Mouse (Mus musculus) olfactory bulb, adult 2 months (tissue): ENCODE measurements around the gene Sprr2f. TPM values are rescaled to one million over a fixed set of nuclear protein-coding genes. Genes with fewer than 3 reads are reported as not detected.

Experiments used
- H3K27ac ChIP-seq: fragments of 200-500 bp; 2 replicates; pipeline ENCODE4 v1.5.1; 2012; ENCODE audit warnings: low read depth, low read length; ENCODE audit not compliant: insufficient read depth
- H3K4me1 ChIP-seq: fragments of 200-500 bp; 2 replicates; pipeline ENCODE4 v1.6.1; 2012; ENCODE audit warnings: low read length; ENCODE audit not compliant: control insufficient read depth, insufficient read depth
- H3K4me3 ChIP-seq: fragments of 200-500 bp; 2 replicates; pipeline ENCODE4 v1.5.1; 2012; ENCODE audit warnings: mild to moderate bottlenecking, low read depth, low read length, moderate library complexity; ENCODE audit not compliant: insufficient read depth
- CTCF ChIP-seq: fragments of 200-500 bp; IDR thresholded peaks from 2 replicates; pipeline ENCODE4 v1.5.1; 2012; ENCODE audit warnings: low read depth, mild to moderate bottlenecking, low read length, moderate library complexity; ENCODE audit not compliant: insufficient read depth
- POLR2A ChIP-seq: fragments of 200-500 bp; IDR thresholded peaks from 2 replicates; pipeline ENCODE4 v1.6.1; 2012; ENCODE audit warnings: mild to moderate bottlenecking, low read depth, low read length, moderate library complexity; ENCODE audit not compliant: insufficient read depth
- WGBS: fragments of 180-500 bp; shearing (Covaris S2); methylation state at CpG from one replicate; pipeline ENCODE4 v1.1.7; 2018; 5-methylcytosine and 5-hydroxymethylcytosine counted together
- polyA plus RNA-seq: library from polyadenylated mRNA; stranded (reverse); fragments of >200 nt; gene quantifications from 2 replicates; pipeline ENCODE4 v1.2.4, GENCODE M21; 2012; ENCODE audit warnings: low replicate concordance; ENCODE audit not compliant: missing spikeins, insufficient read depth, insufficient read length

Sprr2f gene
- not detected in 2 replicates for polyA plus RNA-seq

GRCm38 (mm10) chr3:92364887-92365286 is at the start of gene Sprr2f:
Sprr2f (plus strand) TSS chr3:92365187.
- H3K4me1 ChIP-seq, result no peaks in the 10 kb centered on the region
- WGBS, result 63% methylated on average over 3 of the region's 3 CpGs
- no peak within 1 kb of the TSS for H3K27ac ChIP-seq
- H3K4me3 ChIP-seq, result no peak within 1 kb of the TSS
- TF ChIP-seq POLR2A (no peak), CTCF (no peak)

- Histone ChIP-seq H3K4me1 (no peaks in the 10 kb centered on the region), H3K27ac (no peak within 1 kb of the TSS), H3K4me3 (no peak within 1 kb of the TSS)
- TF ChIP-seq CTCF, result no peak
- TF ChIP-seq POLR2A, result no peak
- 47% methylated on average over 2 of the region's 2 CpGs for WGBS
Observed at GRCm38 (mm10) chr3:92316320-92316719, 48.7 kb upstream of the Sprr2f start, which contains the start of gene Sprr2b. Sprr2b (plus strand) TSS chr3:92316620.

GRCm38 (mm10) chr3:92317384-92317783 is 47.6 kb upstream of the Sprr2f start:
- TF ChIP-seq POLR2A (no peak), CTCF (no peak)
- WGBS, result 60% methylated on average over 2 of the region's 2 CpGs
- Histone ChIP-seq H3K27ac (no peak overlapping the region), H3K4me3 (no peak overlapping the region), H3K4me1 (no peaks in the 10 kb centered on the region)

GRCm38 (mm10) chr3:92336278-92336677 is 28.7 kb upstream of the Sprr2f start:
- 69% methylated on average over 1 of the region's 1 CpGs for WGBS
- TF ChIP-seq POLR2A, result no peak
- TF ChIP-seq CTCF, result no peak
- Histone ChIP-seq H3K4me1 (no peaks in the 10 kb centered on the region), H3K27ac (no peak overlapping the region), H3K4me3 (no peak overlapping the region)

GRCm38 (mm10) chr3:92338840-92339239 is 26.1 kb upstream of the Sprr2f start, which contains the start of gene Sprr2d:
Sprr2d (plus strand) TSS chr3:92339140.
- TF ChIP-seq CTCF (no peak), POLR2A (no peak)
- H3K4me3 ChIP-seq, result no peak within 1 kb of the TSS
- no peaks in the 10 kb centered on the region for H3K4me1 ChIP-seq
- no peak within 1 kb of the TSS for H3K27ac ChIP-seq
- 94% methylated on average over 5 of the region's 5 CpGs for WGBS

- Histone ChIP-seq H3K4me1 (no peaks in the 10 kb centered on the region), H3K27ac (no peak within 1 kb of the TSS), H3K4me3 (no peak within 1 kb of the TSS)
- TF ChIP-seq CTCF (no peak), POLR2A (no peak)
- WGBS, result 86% methylated on average over 2 of the region's 2 CpGs
Observed at GRCm38 (mm10) chr3:92351843-92352242, 13.1 kb upstream of the Sprr2f start, which contains the start of gene Sprr2e. Sprr2e (plus strand) TSS chr3:92352143.

- H3K4me3 ChIP-seq, result no peak overlapping the region
- TF ChIP-seq CTCF (no peak), POLR2A (no peak)
- no peak overlapping the region for H3K27ac ChIP-seq
Observed at GRCm38 (mm10) chr3:92361619-92362018, 3.4 kb upstream of the Sprr2f start.

GRCm38 (mm10) chr3:92373613-92374012 is 8.6 kb downstream of the Sprr2f start:
- TF ChIP-seq POLR2A (no peak), CTCF (no peak)
- H3K4me1 ChIP-seq, result no peaks in the 10 kb centered on the region
- 79% methylated on average over 2 of the region's 2 CpGs for WGBS
- no peak overlapping the region for H3K27ac ChIP-seq
- H3K4me3 ChIP-seq, result no peak overlapping the region

More at GRCm38 (mm10) chr3:92361619-92362018, 3.4 kb upstream of the Sprr2f start:
- no peaks in the 10 kb centered on the region for H3K4me1 ChIP-seq

- TF ChIP-seq POLR2A, result no peak
- no peak for TF ChIP-seq CTCF
- no peak within 1 kb of the TSS for H3K27ac ChIP-seq
- 82% methylated on average over 1 of the region's 1 CpGs for WGBS
Observed at GRCm38 (mm10) chr3:92385385-92385784, 20.4 kb downstream of the Sprr2f start, which contains the start of gene Sprr2h. Sprr2h (plus strand) TSS chr3:92385685.

More at GRCm38 (mm10) chr3:92385385-92385784, 20.4 kb downstream of the Sprr2f start, which contains the start of gene Sprr2h:
- H3K4me1 ChIP-seq, result no peaks in the 10 kb centered on the region
- no peak within 1 kb of the TSS for H3K4me3 ChIP-seq
